Mouse (Mus musculus): ENCODE results near the gene Bach2. TPM values are rescaled to one million over a fixed set of nuclear protein-coding genes. Genes with fewer than 3 reads are reported as not detected.

The Bach2 gene
- polyA plus RNA-seq, 1 experiment from 2014 or later, result 8.2 TPM

DNA sequence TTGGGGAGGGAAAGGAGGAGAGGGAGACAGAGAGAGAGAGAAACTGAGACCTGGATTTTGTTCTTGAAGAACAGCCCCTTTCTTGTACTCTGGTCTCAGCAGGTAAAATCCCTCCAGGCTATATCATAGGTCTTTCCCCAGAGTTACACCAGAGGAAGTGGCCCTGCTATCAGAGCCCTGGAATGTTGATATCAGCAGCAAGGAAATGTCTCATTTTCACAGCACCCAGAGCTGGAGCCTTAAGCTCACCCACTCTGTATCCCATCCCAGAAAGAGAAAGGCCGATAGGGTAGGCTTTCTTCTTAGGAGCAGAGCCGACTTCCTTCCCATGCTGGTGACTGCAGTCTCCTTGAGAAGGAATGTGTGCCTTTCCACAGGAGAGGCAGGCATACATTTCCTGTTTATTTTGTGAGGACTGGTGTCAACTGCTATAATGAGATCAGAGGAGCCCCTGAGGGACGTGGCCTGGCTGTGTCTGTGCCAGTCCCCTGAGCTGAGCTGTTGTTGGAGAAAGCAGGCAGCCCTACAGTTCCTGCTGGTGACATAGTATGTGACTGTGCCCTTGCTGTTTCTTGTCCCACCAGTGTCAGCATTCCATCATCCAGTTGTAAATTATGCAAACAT is 67.7 kb downstream of the Bach2 start:
- Histone ChIP-seq H3K9ac (ENCODE audit: low read length) (peak overlapping the region; percentile 10; the same call in 1 of the 2 replicates), H3K36me3 (ENCODE audit: control insufficient read depth, insufficient read depth, low read length) (no peaks in the 10 kb centered on the region), H3K4me1 (ENCODE audit: control insufficient read depth in 2 of 2, insufficient read depth in 2 of 2, low read length in 2 of 2) (peaks cover 38 to 57% of the 10 kb centered on the region in 2 experiments), H3K4me3 (ENCODE audit: control insufficient read depth in 1 of 2, insufficient read depth in 1 of 2, low read depth in 1 of 2, low read length in 2 of 2) (no peak overlapping the region), H3K9me3 (ENCODE audit: control insufficient read depth, low read length) (no peaks in the 10 kb centered on the region), H3K4me2 (ENCODE audit: low read length) (peak overlapping the region; percentile 19), H3K27ac (replicated peaks in 1 of 2; ENCODE audit: control insufficient read depth in 1 of 2, insufficient read depth in 1 of 2, low read depth in 2 of 2, low read length in 2 of 2) (peak overlapping the region; percentile 86 to 96), H3K27me3 (ENCODE audit: control insufficient read depth, insufficient read depth, low read length) (no peaks in the 10 kb centered on the region)
- ATAC-seq (ENCODE audit: insufficient number of reproducible peaks, insufficient read depth, low FRiP score, low read depth), result peak; percentile 19; the same call in 1 of the 2 replicates
- 5% methylated on average over 3 of the region's 3 CpGs for WGBS

DNA sequence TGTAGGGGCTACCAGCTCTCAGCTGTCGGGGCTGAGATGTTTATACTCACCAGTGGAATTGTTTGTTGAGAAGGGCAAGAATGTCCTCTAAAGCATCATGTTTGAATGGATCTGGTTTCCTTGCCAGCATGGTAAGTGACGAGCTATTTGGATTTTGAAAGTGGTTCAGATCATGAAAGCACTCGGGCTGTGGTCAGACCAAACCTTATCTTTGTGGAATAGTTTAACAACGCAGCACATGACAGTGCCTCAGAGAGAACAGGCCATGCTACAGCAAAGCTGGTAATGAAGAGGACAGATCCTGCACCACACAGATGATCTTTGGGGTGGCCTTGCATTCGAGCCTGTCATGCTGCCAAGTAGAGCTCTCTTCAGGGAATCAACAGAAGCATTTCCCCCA is 68.6 kb downstream of the Bach2 start:
- Histone ChIP-seq H3K9ac (ENCODE audit: low read length) (no peak overlapping the region), H3K36me3 (ENCODE audit: control insufficient read depth, insufficient read depth, low read length) (no peaks in the 10 kb centered on the region), H3K4me2 (ENCODE audit: low read length) (peak overlapping the region; percentile 12; the same call in 1 of the 2 replicates), H3K27ac (replicated peaks in 1 of 2; ENCODE audit: control insufficient read depth in 1 of 2, insufficient read depth in 1 of 2, low read depth in 2 of 2, low read length in 2 of 2) (peak overlapping the region; percentile 86 to 96), H3K27me3 (ENCODE audit: control insufficient read depth, insufficient read depth, low read length) (no peaks in the 10 kb centered on the region), H3K9me3 (ENCODE audit: control insufficient read depth, low read length) (no peaks in the 10 kb centered on the region), H3K4me3 (ENCODE audit: control insufficient read depth in 1 of 2, insufficient read depth in 1 of 2, low read depth in 1 of 2, low read length in 2 of 2) (no peak overlapping the region), H3K4me1 (ENCODE audit: control insufficient read depth in 2 of 2, insufficient read depth in 2 of 2, low read length in 2 of 2) (peaks cover 37 to 53% of the 10 kb centered on the region in 2 experiments)
- 17% methylated on average over 5 of the region's 5 CpGs for WGBS
- no peak for ATAC-seq (ENCODE audit: insufficient number of reproducible peaks, insufficient read depth, low FRiP score, low read depth)

DNA sequence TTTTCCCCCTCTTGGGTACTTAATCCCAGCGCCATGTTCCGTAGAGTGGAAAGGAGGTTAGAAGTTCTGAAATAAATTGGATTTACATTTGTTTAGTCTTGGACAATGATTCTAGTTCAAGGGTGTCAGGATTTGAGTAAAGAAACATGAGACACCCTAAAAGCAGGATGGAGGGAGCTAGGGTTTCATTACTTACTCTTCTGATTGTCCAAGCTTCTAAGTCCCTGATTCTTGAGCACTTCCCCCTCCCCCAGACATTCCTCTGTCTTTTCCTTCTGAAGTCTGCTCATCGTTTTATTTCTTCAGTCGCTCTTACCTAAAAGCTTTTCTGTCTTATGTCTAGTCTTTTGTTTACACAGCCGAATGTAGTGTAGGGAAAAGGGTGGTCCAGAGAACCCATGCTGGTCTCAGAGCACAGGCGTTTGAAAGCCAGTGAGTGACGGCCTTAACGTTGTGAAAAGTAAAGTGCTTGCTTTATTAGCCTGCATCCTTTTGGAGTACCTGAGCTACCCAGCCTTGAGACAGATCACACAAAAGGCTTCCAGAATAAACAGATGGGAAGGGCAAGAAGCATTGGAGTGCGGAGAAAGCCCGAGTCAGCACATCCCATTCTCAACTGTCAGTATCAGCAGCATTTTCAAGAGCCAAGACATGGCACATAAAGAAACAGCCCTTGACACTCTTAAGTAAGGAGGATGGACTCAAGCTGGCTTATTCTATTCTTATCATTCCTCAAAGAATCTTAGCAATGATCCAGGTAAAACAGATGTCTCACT is 73.8 kb downstream of the Bach2 start:
- Histone ChIP-seq H3K27ac (replicated peaks in 1 of 2; ENCODE audit: control insufficient read depth in 1 of 2, insufficient read depth in 1 of 2, low read depth in 2 of 2, low read length in 2 of 2) (no peak overlapping the region), H3K9ac (ENCODE audit: low read length) (no peak overlapping the region), H3K9me3 (ENCODE audit: control insufficient read depth, low read length) (peaks cover 2% of the 10 kb centered on the region; the same call in 1 of the 2 replicates), H3K4me1 (ENCODE audit: control insufficient read depth in 2 of 2, insufficient read depth in 2 of 2, low read length in 2 of 2) (peaks cover 2 to 9% of the 10 kb centered on the region in 2 experiments), H3K4me3 (ENCODE audit: control insufficient read depth in 1 of 2, insufficient read depth in 1 of 2, low read depth in 1 of 2, low read length in 2 of 2) (no peak overlapping the region), H3K27me3 (ENCODE audit: control insufficient read depth, insufficient read depth, low read length) (no peaks in the 10 kb centered on the region), H3K4me2 (ENCODE audit: low read length) (no peak overlapping the region), H3K36me3 (ENCODE audit: control insufficient read depth, insufficient read depth, low read length) (peaks cover 5% of the 10 kb centered on the region)
- no peak for ATAC-seq (ENCODE audit: insufficient number of reproducible peaks, insufficient read depth, low FRiP score, low read depth)
- WGBS, result 70% methylated on average over 10 of the region's 10 CpGs

DNA sequence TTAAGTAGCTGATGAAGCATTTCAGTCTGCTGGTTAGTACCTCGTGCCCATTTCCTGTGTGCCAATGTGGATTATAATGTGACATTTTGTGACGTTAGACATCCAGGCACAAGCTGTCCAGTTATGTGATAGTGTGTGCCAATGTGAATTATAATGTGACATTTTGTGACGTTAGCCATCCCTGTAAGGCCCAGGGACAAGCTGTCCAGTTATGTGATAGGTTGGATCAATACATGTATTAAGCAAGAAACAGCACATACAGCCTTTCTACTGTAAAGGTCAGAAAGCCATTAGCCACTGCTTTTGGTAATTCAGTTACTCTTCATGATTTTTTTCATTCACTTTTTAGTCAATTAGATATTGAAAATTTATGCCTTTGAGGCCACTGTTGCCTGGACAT is 76.3 kb downstream of the Bach2 start:
- 69% methylated on average over 3 of the region's 3 CpGs for WGBS
- Histone ChIP-seq H3K9me3 (ENCODE audit: control insufficient read depth, low read length) (peaks cover 5% of the 10 kb centered on the region; the same call in 1 of the 2 replicates), H3K4me2 (ENCODE audit: low read length) (no peak overlapping the region), H3K27ac (replicated peaks in 1 of 2; ENCODE audit: control insufficient read depth in 1 of 2, insufficient read depth in 1 of 2, low read depth in 2 of 2, low read length in 2 of 2) (no peak overlapping the region), H3K4me1 (ENCODE audit: control insufficient read depth in 2 of 2, insufficient read depth in 2 of 2, low read length in 2 of 2) (peaks cover 0 to 5% of the 10 kb centered on the region in 2 experiments; a peak in 1 of 4 replicates), H3K4me3 (ENCODE audit: control insufficient read depth in 1 of 2, insufficient read depth in 1 of 2, low read depth in 1 of 2, low read length in 2 of 2) (no peak overlapping the region), H3K27me3 (ENCODE audit: control insufficient read depth, insufficient read depth, low read length) (no peaks in the 10 kb centered on the region), H3K9ac (ENCODE audit: low read length) (no peak overlapping the region), H3K36me3 (ENCODE audit: control insufficient read depth, insufficient read depth, low read length) (peaks cover 13% of the 10 kb centered on the region)
- no peak for ATAC-seq (ENCODE audit: insufficient number of reproducible peaks, insufficient read depth, low FRiP score, low read depth)

DNA sequence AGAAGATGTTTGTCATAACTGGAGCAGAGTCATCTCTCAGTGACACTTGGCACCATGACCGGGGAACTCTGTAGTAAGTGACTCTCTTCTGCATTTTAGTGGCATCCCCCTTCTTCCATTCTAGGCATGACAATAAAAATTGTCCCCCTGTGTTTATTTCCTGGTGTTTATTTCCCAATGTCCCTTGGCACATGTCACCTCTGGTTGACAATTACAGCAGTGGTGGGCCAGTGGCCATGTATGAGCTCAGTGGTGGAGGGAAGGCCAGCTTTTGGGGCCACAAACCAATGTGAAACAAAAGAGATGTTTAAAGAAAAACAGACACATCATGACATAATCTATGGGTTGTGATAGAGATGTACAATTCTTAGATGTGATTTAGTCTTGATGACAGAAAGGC is 80.0 kb downstream of the Bach2 start:
- Histone ChIP-seq H3K27ac (replicated peaks in 1 of 2; ENCODE audit: control insufficient read depth in 1 of 2, insufficient read depth in 1 of 2, low read depth in 2 of 2, low read length in 2 of 2) (no peak overlapping the region), H3K9me3 (ENCODE audit: control insufficient read depth, low read length) (peaks cover 5% of the 10 kb centered on the region; the same call in 1 of the 2 replicates), H3K4me2 (ENCODE audit: low read length) (no peak overlapping the region), H3K36me3 (ENCODE audit: control insufficient read depth, insufficient read depth, low read length) (peaks cover 13% of the 10 kb centered on the region), H3K4me1 (ENCODE audit: control insufficient read depth in 2 of 2, insufficient read depth in 2 of 2, low read length in 2 of 2) (peaks cover 0 to 6% of the 10 kb centered on the region in 2 experiments; a peak in 1 of 4 replicates), H3K27me3 (ENCODE audit: control insufficient read depth, insufficient read depth, low read length) (no peaks in the 10 kb centered on the region), H3K9ac (ENCODE audit: low read length) (no peak overlapping the region), H3K4me3 (ENCODE audit: control insufficient read depth in 1 of 2, insufficient read depth in 1 of 2, low read depth in 1 of 2, low read length in 2 of 2) (no peak overlapping the region)
- no peak for ATAC-seq (ENCODE audit: insufficient number of reproducible peaks, insufficient read depth, low FRiP score, low read depth)
- WGBS, result 96% methylated on average over 1 of the region's 1 CpGs

DNA sequence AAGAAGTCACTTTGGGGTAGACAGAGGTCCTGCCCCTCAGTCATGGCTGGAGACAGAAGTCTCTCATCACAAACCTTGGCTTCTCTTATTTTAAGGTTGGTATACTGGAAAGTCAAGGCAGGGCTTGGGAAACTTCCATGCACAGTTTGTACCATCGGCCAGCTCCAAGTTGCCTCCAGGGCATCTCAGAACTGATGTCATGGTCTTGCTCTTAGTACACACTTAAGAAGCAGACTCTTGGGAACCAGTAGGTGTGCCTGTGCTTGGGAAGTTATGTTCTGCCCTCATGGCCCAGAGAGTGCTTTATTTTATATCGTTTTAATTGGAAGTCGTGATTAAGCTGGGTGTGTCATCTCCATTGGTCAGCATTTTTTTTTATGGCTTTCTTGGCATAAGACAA is 80.7 kb downstream of the Bach2 start:
- WGBS, result 95% methylated on average over 3 of the region's 3 CpGs
- peaks cover 5% of the 10 kb centered on the region; the same call in 1 of the 2 replicates for H3K9me3 ChIP-seq (ENCODE audit: control insufficient read depth, low read length)
- no peak for ATAC-seq (ENCODE audit: insufficient number of reproducible peaks, insufficient read depth, low FRiP score, low read depth)
- no peaks in the 10 kb centered on the region for H3K27me3 ChIP-seq (ENCODE audit: control insufficient read depth, insufficient read depth, low read length)
- no peak overlapping the region for H3K4me3 ChIP-seq (ENCODE audit: control insufficient read depth in 1 of 2, insufficient read depth in 1 of 2, low read depth in 1 of 2, low read length in 2 of 2)
- no peak overlapping the region for H3K27ac ChIP-seq (replicated peaks in 1 of 2; ENCODE audit: control insufficient read depth in 1 of 2, insufficient read depth in 1 of 2, low read depth in 2 of 2, low read length in 2 of 2)
- no peak overlapping the region for H3K4me2 ChIP-seq (ENCODE audit: low read length)
- peaks cover 13% of the 10 kb centered on the region for H3K36me3 ChIP-seq (ENCODE audit: control insufficient read depth, insufficient read depth, low read length)
- H3K4me1 ChIP-seq (ENCODE audit: control insufficient read depth in 2 of 2, insufficient read depth in 2 of 2, low read length in 2 of 2), result peaks cover 0 to 6% of the 10 kb centered on the region in 2 experiments; a peak in 1 of 4 replicates
- H3K9ac ChIP-seq (ENCODE audit: low read length), result no peak overlapping the region

DNA sequence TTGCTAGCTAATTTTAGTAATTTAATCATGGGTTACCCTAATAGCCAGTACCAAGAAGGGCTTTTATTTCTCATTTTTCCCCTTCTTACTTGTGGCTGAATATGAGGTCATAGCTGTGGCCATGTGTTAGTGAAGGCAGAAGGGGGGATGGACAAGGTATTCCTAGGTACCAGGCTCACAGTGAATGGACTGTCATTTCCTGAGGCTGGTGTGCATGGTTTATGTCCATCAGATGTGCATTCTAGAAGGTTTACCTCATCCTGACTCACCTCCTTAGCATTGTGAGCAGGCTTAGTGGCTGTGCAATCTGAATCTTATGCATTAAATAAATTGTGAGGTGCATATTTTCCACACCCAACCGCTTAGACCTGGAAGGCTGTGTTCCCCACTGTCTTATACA is 81.4 kb downstream of the Bach2 start:
- Histone ChIP-seq H3K9ac (ENCODE audit: low read length) (no peak overlapping the region), H3K27me3 (ENCODE audit: control insufficient read depth, insufficient read depth, low read length) (no peaks in the 10 kb centered on the region), H3K4me3 (ENCODE audit: control insufficient read depth in 1 of 2, insufficient read depth in 1 of 2, low read depth in 1 of 2, low read length in 2 of 2) (no peak overlapping the region), H3K4me1 (ENCODE audit: control insufficient read depth in 2 of 2, insufficient read depth in 2 of 2, low read length in 2 of 2) (peaks cover 0 to 6% of the 10 kb centered on the region in 2 experiments; a peak in 1 of 4 replicates), H3K27ac (replicated peaks in 1 of 2; ENCODE audit: control insufficient read depth in 1 of 2, insufficient read depth in 1 of 2, low read depth in 2 of 2, low read length in 2 of 2) (no peak overlapping the region), H3K4me2 (ENCODE audit: low read length) (no peak overlapping the region), H3K36me3 (ENCODE audit: control insufficient read depth, insufficient read depth, low read length) (peaks cover 13% of the 10 kb centered on the region), H3K9me3 (ENCODE audit: control insufficient read depth, low read length) (peaks cover 5% of the 10 kb centered on the region; the same call in 1 of the 2 replicates)
- WGBS, result 97% methylated on average over 1 of the region's 1 CpGs
- ATAC-seq (ENCODE audit: insufficient number of reproducible peaks, insufficient read depth, low FRiP score, low read depth), result no peak
